Mouse (Mus musculus) layer of hippocampus, adult 2 months (tissue): Measurements from ENCODE around the gene Hdac5. TPM values are rescaled to one million over a fixed set of nuclear protein-coding genes. Genes with fewer than 3 reads are reported as not detected.

ENCODE experiments used
- DNase-seq, 2 experiments: peaks; one replicate each; pipeline ENCODE4 v3.0.0; 2022; ENCODE audit warnings: low spot score in 2 of 2
- H3K27ac ChIP-seq: fragments of 200-600 bp; 2 replicates; pipeline ENCODE4 v1.8.1; 2022
- H3K4me3 ChIP-seq: fragments of 200-600 bp; 2 replicates; pipeline ENCODE4 v1.8.1; 2022; ENCODE audit warnings: mild to moderate bottlenecking
- CTCF ChIP-seq: fragments of 200-600 bp; conservative IDR thresholded peaks from 2 replicates; pipeline ENCODE4 v1.8.1; 2022; ENCODE audit warnings: antibody characterized with exemption, mild to moderate bottlenecking, moderate library complexity
- total RNA-seq, 2 experiments: library from RNA; stranded (reverse); gene quantifications; 2 replicates each; pipeline ENCODE4 v1.2.3; 2021

Gene Hdac5
- total RNA-seq, 2 experiments from 2014 or later = 233 to 243 TPM

DNA sequence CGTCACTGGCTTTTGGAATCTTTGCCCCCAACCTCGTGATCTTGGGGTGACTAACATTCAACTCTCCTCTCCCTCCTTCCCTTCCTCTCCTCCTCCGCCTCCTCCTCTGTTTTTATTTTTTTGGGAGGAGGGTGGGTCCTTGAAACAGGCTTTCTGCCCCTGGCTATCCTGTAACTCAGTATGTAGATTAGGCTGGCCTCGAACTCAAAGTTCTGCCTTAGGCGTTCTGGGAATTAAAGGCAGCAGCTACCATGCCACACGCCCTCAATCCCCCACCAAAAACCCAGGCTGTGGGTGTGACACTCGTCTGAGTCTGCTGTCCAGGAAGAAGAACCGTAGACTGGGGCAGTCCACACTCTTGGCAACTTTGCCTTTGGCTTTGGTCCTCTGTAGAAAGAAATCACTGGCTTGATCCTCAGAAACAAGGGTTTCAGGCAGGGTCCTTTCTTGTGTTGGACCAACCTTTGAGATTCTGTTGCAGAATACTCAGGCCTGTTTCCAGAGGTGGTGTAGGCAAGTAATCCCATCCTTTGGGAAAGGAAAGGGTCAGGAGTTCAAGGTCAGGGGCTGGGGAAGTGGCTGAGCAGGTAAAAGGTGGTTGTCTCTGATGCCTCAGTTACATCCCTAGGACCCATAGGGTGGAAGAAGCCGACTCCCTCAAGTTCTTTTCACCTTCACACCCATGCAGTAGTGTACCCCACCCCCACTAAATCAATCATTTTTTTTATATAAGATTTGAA lies 19.6 kb upstream of the Hdac5 start:
- Histone ChIP-seq H3K4me3 (no peak overlapping the region; the same call in 1 of the 2 replicates), H3K27ac (no peak overlapping the region)
- no peak for DNase-seq
- no peak for TF ChIP-seq CTCF

DNA sequence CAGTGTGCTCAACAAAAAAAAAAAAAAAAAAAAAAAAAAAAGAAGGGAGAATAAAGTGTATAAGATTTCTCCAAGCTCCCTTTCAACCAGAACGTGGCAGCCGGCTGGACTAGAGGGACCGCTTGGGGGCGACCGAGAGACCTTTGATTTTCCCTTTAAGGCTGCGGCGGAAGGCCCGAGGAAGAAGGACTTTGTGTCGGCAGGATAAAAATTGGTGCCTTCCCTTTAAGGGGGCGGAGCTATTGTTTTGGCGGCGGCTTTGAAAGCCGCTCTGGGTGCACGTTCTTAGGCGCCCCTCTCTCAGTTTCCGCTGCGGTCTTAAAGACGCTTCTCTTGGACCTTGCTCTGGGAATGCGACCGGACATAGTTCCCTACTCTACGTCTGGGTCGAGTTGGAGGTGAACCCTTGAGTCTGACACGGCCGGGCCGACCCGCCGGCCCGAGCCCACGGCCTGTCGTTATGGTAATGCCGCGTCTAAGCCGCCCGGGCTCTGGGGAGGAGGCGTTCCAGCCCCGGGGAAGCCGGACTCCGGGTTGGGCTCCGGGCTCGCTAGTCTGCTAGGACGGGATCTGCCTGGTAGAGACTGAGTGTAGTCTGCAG lies 18.8 kb upstream of the Hdac5 start, which contains the start of gene BC030867:
TSS of gene BC030867 (plus strand) at position 253 of the 601 bp plus-strand sequence.
- TF ChIP-seq CTCF = peak; percentile 85
- DNase-seq = peak; percentile 89 to 96
- Histone ChIP-seq H3K27ac (no peak within 1 kb of the TSS), H3K4me3 (peak within 1 kb of the TSS; percentile 55)

DNA sequence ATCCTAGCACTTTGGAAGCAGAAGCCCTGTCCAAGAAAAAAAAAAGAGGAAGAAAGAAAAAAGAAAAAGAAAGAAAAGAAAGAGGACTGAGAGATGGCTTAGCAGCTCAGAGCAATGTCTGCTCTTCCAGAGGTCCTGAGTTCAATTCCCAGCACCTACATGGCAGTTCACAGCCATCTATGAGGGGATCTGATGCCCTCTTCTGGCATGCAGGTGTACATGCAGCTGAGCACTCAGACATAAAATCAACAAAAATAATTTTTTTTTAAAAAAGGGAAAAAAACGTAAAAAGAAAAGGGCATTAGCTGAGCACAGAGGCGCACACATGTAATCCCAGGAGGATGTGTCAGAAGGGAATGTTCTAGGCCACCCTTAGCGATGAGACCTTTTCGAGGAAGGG lies 16.9 kb upstream of the Hdac5 start:
- Histone ChIP-seq H3K27ac (no peak overlapping the region), H3K4me3 (no peak overlapping the region)
- no peak for DNase-seq
- TF ChIP-seq CTCF = peak; percentile 57

DNA sequence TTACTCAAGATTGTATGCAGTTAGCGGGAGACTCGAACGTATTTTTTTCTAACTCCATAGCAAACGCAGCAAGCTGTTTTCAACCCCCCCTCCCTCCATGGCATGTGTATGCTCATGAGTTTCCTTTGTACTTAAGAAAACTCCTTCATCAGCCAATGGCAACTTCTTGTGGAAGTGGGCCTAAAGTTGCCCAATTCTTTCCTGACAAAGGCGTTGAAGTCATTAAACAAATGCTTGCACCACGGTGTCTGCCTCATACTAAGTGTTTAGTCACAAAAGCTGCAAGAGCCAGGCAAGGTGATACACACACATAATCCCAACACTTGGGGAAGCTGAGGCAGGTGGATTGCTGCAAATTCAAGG lies 16.3 kb upstream of the Hdac5 start:
- DNase-seq = no peak
- Histone ChIP-seq H3K27ac (no peak overlapping the region), H3K4me3 (no peak overlapping the region)
- no peak for TF ChIP-seq CTCF

DNA sequence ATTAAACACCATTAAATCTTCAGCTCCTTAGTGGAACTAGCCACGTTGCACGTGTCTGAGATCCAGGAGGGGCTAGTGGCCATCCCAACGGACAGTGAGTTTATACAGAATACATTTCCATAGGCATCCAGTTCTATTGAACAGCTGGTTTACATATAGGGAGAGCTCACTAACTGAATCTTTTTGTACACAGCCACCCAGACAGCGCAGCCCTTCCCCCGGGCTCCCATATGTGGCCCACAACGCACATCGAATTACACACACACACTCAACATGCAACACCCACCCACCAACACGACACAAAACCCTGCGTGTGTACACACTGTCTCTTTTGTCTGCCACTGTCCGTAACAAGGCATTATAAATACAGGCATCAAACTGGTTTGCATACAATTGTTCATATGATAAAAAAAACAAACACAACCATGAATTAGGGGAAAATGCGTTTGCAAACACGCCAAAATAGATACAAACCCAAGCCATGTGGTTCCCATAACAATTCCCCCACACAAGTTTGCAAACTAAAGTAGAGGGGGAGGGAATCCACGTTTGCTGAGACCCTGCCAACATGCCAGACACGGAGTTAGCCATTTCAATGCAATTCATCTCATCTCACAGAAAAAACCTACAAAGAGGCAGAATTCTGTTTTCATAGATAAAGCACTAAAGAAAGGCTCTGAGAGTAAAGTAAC lies 15.8 kb upstream of the Hdac5 start:
- DNase-seq = no peak
- peak overlapping the region; percentile 61; the same call in 1 of the 2 replicates for H3K27ac ChIP-seq
- TF ChIP-seq CTCF = no peak
- H3K4me3 ChIP-seq = peak overlapping the region; percentile 52

DNA sequence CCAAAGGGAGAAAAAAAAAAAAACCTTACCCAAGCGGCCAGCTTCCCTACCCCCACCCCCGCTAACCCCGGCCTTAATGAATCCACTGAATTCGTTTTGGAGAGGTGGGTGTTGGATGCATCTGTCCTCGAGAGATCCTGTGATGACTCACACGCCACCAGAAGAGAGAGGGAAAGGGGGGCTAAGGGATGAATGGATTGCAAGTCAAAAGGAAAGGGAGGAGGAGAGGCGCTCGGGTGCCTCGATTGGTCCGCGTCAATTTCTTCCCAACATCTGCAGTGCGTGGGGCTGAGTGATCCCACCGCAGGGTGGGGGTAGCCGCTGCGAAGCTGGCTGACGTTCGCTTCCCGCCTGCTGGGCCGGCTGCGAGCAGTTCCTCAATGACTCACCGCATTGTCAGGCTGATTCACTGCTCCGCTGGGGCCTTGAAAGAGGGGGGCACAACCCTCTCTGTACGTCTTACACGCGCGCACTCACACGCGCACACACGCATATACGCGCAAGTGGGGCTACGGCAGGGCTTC lies 15.0 kb upstream of the Hdac5 start:
- peak overlapping the region; percentile 61; the same call in 1 of the 2 replicates for H3K27ac ChIP-seq
- peak overlapping the region; percentile 52 for H3K4me3 ChIP-seq
- DNase-seq = peak; percentile 71 to 87
- TF ChIP-seq CTCF = no peak

DNA sequence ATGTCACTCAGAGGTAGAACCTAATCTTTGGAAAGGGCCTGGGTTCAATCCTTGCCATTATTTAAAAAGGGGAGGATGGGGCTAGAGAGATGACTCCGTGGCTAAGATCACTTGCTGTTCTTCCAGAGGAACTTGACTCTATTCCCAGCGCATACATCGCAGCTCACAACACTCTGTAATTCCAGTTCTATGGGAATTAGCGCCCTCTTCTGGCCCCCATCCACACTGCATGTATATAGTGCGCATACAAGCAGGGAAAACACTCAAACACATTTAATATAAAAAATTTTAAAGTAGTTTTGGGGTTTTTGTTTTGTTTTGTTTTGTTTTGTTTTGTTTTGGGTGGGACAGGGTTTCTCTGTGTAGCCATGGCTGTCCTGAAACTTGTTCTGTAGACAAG lies 11.9 kb upstream of the Hdac5 start:
- H3K4me3 ChIP-seq = no peak overlapping the region
- DNase-seq = no peak
- H3K27ac ChIP-seq = no peak overlapping the region
- TF ChIP-seq CTCF = peak; percentile 43

DNA sequence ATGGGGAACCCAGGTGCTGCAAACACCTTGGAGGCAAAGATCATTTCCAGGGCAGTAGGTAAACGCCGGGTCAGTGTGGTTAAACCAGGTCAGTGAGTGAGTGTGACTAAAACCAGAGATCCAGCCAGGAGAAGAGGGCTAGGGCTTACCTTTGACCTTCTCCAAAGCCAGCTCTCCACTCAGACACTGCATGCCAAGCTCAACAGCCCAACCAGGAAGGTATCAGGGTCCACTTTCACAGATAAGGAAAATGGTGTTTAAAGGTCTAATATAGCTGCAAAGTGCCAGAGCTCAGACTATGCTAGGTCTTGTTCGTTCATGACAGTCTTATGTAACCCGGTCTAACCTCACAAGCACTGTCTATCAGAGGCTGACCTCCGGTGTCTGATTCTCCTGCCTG lies 11.3 kb upstream of the Hdac5 start:
- TF ChIP-seq CTCF = no peak
- Histone ChIP-seq H3K27ac (no peak overlapping the region), H3K4me3 (no peak overlapping the region)
- DNase-seq = no peak

DNA sequence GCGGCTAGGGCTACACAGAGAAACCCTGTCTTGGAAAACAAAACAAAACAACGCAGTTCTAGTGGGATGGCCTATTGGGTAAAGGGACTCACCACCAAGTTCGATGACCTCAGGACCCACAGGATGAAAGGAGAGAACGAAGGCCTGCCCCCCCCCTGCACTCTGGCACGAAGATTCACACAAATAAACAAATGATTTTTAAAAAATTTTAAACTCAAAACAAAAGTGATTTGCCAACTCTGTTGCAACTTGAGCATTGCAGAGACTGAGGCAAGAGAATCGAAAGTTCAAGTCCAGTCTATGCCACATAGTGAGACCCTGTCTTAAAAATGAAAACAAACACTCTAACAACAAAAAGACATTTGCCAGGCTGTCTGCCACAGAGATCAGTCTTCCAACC lies 10.7 kb upstream of the Hdac5 start:
- DNase-seq = no peak
- Histone ChIP-seq H3K27ac (no peak overlapping the region), H3K4me3 (no peak overlapping the region)
- TF ChIP-seq CTCF = no peak

DNA sequence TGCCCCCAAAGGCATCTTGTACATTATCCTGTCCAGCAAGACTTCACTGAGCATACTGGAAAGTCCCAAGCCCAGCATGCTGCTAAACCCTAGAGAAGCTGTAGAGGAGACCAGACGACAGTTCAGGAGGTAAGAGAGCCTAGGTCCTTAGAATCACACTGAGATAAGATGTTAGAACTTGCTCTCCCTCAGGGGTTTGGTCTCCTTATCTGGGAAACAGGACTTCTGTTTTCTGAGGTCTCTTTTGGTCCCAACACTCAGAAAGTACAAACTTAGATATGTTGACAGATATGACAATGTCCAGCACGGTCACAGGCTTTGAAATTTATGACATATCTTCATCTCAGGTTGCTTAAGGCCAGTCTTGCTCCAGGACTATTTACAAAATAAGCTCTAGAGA lies 6.1 kb upstream of the Hdac5 start:
- no peak for TF ChIP-seq CTCF
- H3K27ac ChIP-seq = no peak overlapping the region
- no peak overlapping the region for H3K4me3 ChIP-seq
- DNase-seq = no peak

DNA sequence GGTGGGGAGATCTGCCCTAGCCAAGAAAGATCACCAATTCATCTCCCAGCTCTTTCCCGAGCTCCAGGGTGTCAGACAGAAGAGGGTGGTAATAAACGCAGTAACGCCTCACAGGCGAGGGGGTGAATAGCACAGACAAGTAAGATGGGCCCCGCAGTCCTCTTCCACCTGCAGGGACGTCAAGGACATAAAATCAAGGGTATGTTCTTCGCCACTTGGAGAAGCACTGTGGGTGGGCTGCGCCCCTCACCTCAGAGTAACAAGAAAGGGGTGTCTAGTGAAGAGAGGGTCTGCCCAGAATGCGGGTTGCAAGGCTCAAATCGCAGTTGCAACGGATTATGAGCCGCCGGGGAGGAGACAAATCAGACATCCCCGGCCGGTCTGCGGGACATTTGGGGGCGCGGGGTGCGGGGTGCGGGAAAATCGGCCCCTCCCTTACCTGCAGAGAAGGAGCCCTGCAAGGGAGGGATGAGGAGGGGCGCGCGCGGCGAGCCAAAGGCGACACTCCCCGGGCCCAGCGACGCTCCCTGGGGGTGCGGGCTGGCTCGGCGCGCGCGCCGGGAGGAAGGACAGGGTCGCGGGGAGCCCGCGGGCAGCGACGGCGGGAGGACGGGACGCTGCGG lies 524 bp downstream of the Hdac5 start:
- DNase-seq = no peak
- TF ChIP-seq CTCF = peak; percentile 45
- H3K4me3 ChIP-seq = peak overlapping the region; percentile 91
- H3K27ac ChIP-seq = peak overlapping the region; percentile 96

DNA sequence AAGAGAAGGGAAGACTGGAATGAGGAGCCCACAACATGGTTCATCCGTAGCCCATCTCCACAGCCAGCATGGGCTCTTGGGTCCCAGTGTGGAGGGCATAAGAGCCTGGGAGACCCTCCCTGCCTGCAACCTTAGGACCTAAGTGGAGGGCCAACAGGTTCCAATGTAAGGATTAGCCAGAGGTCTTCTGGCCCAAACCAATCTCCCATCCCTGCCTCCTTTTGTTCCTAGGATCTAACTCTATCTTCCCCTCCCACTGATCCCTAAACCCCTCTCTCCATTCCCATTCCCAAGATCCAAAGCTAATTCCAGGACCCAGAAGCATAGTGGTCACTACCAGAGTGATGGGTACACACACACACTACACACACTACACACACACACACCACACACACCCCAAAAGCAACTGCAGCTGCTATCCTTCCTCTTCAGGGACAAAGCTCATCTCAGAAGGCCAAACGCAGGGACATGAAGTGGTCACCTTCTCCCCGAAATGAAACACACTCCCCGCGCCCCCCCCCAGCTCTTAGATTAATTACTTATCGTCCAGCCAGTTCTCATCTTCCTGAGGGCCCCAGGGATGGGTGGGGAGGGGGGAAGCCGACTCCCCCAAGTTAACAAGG lies 1.2 kb downstream of the Hdac5 start:
- peak overlapping the region; percentile 91 for H3K4me3 ChIP-seq
- DNase-seq = no peak
- peak overlapping the region; percentile 96 for H3K27ac ChIP-seq
- no peak for TF ChIP-seq CTCF
